Mouse (Mus musculus): Measurements from ENCODE around the gene Adprhl2. TPM values are rescaled to one million over a fixed set of nuclear protein-coding genes. Genes with fewer than 3 reads are reported as not detected.
A peak's percentile ranks its signal among the peaks of the same experiment; 100 is the strongest.

The Adprhl2 gene
- 64.5 and 65.2 TPM in 2 replicates for polyA plus RNA-seq (2015; fragmentation: Nextera tagmentation; extraction: Ambion mirVana)

GRCm38 (mm10) chr4:126321111-126321853, at the start of gene Adprhl2:
TSS of gene Adprhl2 (minus strand) at chr4:126321703.
- Histone ChIP-seq H3K4me3 (replicated peaks; ENCODE audit: low read depth, low read length) (peak within 1 kb of the TSS; percentile 85), H3K36me3 (ENCODE audit: insufficient read depth, low read length) (peaks cover 19% of the 10 kb centered on the region), H3K27ac (peak within 1 kb of the TSS; percentile 77), H3K9me3 (replicated peaks; ENCODE audit: low read length) (no peaks in the 10 kb centered on the region), H3K4me1 (replicated peaks; ENCODE audit: insufficient read depth, low read length) (peaks cover 13% of the 10 kb centered on the region; the same call in 1 of the 2 replicates), H3K4me2 (ENCODE audit: low read length) (peak within 1 kb of the TSS; percentile 84), H3K9ac (ENCODE audit: low read depth, low read length) (peak within 1 kb of the TSS; percentile 79), H3K27me3 (ENCODE audit: insufficient read depth, low read length) (no peaks in the 10 kb centered on the region)
- peak; percentile 100 for TF ChIP-seq CTCF (IDR thresholded peaks at IDR 0.05; ENCODE audit: low read depth)
- ATAC-seq (replicated peaks; ENCODE audit: low FRiP score, low read depth) (peak; percentile 78), DNase-seq (ENCODE audit: low spot score) (peak; percentile 97)
- WGBS, result under 1% methylated on average over 78 of the region's 80 CpGs

GRCm38 (mm10) chr4:126360069-126360468, 38.6 kb upstream of the Adprhl2 start:
- Histone ChIP-seq H3K4me1 (replicated peaks; ENCODE audit: insufficient read depth, low read length) (no peaks in the 10 kb centered on the region), H3K4me2 (ENCODE audit: low read length) (no peak overlapping the region), H3K4me3 (replicated peaks; ENCODE audit: low read depth, low read length) (no peak overlapping the region), H3K27ac (no peak overlapping the region), H3K27me3 (ENCODE audit: insufficient read depth, low read length) (no peaks in the 10 kb centered on the region), H3K9me3 (replicated peaks; ENCODE audit: low read length) (no peaks in the 10 kb centered on the region), H3K36me3 (ENCODE audit: insufficient read depth, low read length) (peaks cover 13% of the 10 kb centered on the region; the same call in 1 of the 2 replicates), H3K9ac (ENCODE audit: low read depth, low read length) (no peak overlapping the region)
- TF ChIP-seq CTCF (IDR thresholded peaks at IDR 0.05; ENCODE audit: low read depth), result no peak
- WGBS, result 92% methylated on average over 1 of the region's 1 CpGs
- DNase-seq (ENCODE audit: low spot score), result no peak
- no peak for ATAC-seq (replicated peaks; ENCODE audit: low FRiP score, low read depth)

GRCm38 (mm10) chr4:126343451-126343850, 21.9 kb upstream of the Adprhl2 start:
- no peak overlapping the region for H3K4me3 ChIP-seq (replicated peaks; ENCODE audit: low read depth, low read length)
- H3K27ac ChIP-seq, result no peak overlapping the region
- no peak overlapping the region for H3K9ac ChIP-seq (ENCODE audit: low read depth, low read length)
- no peak for TF ChIP-seq CTCF (IDR thresholded peaks at IDR 0.05; ENCODE audit: low read depth)
- no peaks in the 10 kb centered on the region for H3K9me3 ChIP-seq (replicated peaks; ENCODE audit: low read length)
- 0 out of 2 replicates have a peak, but pooled peaks cover 6% of the 10 kb centered on the region for H3K36me3 ChIP-seq (ENCODE audit: insufficient read depth, low read length)
- H3K27me3 ChIP-seq (ENCODE audit: insufficient read depth, low read length), result no peaks in the 10 kb centered on the region
- WGBS, result 72% methylated on average over 4 of the region's 4 CpGs
- no peak for DNase-seq (ENCODE audit: low spot score)
- no peak for ATAC-seq (replicated peaks; ENCODE audit: low FRiP score, low read depth)
- no peak overlapping the region for H3K4me2 ChIP-seq (ENCODE audit: low read length)
- no peaks in the 10 kb centered on the region for H3K4me1 ChIP-seq (replicated peaks; ENCODE audit: insufficient read depth, low read length)

GRCm38 (mm10) chr4:126339461-126339860, 18.0 kb upstream of the Adprhl2 start:
- no peak overlapping the region for H3K4me2 ChIP-seq (ENCODE audit: low read length)

GRCm38 (mm10) chr4:126332358-126332757, 10.9 kb upstream of the Adprhl2 start:
- H3K4me2 ChIP-seq (ENCODE audit: low read length), result no peak overlapping the region
- TF ChIP-seq CTCF (IDR thresholded peaks at IDR 0.05; ENCODE audit: low read depth), result peak; percentile 55; the same call in 1 of the 2 replicates
- H3K27me3 ChIP-seq (ENCODE audit: insufficient read depth, low read length), result no peaks in the 10 kb centered on the region
- peak; percentile 15 for DNase-seq (ENCODE audit: low spot score)
- H3K27ac ChIP-seq, result no peak overlapping the region
- H3K36me3 ChIP-seq (ENCODE audit: insufficient read depth, low read length), result no peaks in the 10 kb centered on the region
- H3K9me3 ChIP-seq (replicated peaks; ENCODE audit: low read length), result no peaks in the 10 kb centered on the region
- H3K4me1 ChIP-seq (replicated peaks; ENCODE audit: insufficient read depth, low read length), result no peaks in the 10 kb centered on the region
- WGBS, result 52% methylated on average over 3 of the region's 3 CpGs
- no peak overlapping the region for H3K4me3 ChIP-seq (replicated peaks; ENCODE audit: low read depth, low read length)
- ATAC-seq (replicated peaks; ENCODE audit: low FRiP score, low read depth), result no peak
- no peak overlapping the region for H3K9ac ChIP-seq (ENCODE audit: low read depth, low read length)

More at GRCm38 (mm10) chr4:126339461-126339860, 18.0 kb upstream of the Adprhl2 start:
- WGBS, result 47% methylated on average over 4 of the region's 4 CpGs
- H3K9ac ChIP-seq (ENCODE audit: low read depth, low read length), result no peak overlapping the region
- DNase-seq (ENCODE audit: low spot score), result no peak
- H3K36me3 ChIP-seq (ENCODE audit: insufficient read depth, low read length), result no peaks in the 10 kb centered on the region
- ATAC-seq (replicated peaks; ENCODE audit: low FRiP score, low read depth), result no peak
- TF ChIP-seq CTCF (IDR thresholded peaks at IDR 0.05; ENCODE audit: low read depth), result no peak
- no peaks in the 10 kb centered on the region for H3K27me3 ChIP-seq (ENCODE audit: insufficient read depth, low read length)
- no peak overlapping the region for H3K27ac ChIP-seq
- H3K9me3 ChIP-seq (replicated peaks; ENCODE audit: low read length), result no peaks in the 10 kb centered on the region
- no peaks in the 10 kb centered on the region for H3K4me1 ChIP-seq (replicated peaks; ENCODE audit: insufficient read depth, low read length)
- H3K4me3 ChIP-seq (replicated peaks; ENCODE audit: low read depth, low read length), result no peak overlapping the region

- Histone ChIP-seq H3K4me3 (replicated peaks; ENCODE audit: low read depth, low read length) (no peak overlapping the region), H3K9ac (ENCODE audit: low read depth, low read length) (no peak overlapping the region), H3K4me2 (ENCODE audit: low read length) (no peak overlapping the region), H3K4me1 (replicated peaks; ENCODE audit: insufficient read depth, low read length) (no peaks in the 10 kb centered on the region), H3K27ac (no peak overlapping the region), H3K27me3 (ENCODE audit: insufficient read depth, low read length) (no peaks in the 10 kb centered on the region), H3K36me3 (ENCODE audit: insufficient read depth, low read length) (no peaks in the 10 kb centered on the region), H3K9me3 (replicated peaks; ENCODE audit: low read length) (no peaks in the 10 kb centered on the region)
- 70% methylated on average over 1 of the region's 1 CpGs for WGBS
- DNase-seq (ENCODE audit: low spot score), result no peak
- ATAC-seq (replicated peaks; ENCODE audit: low FRiP score, low read depth), result no peak
- no peak for TF ChIP-seq CTCF (IDR thresholded peaks at IDR 0.05; ENCODE audit: low read depth)
Measured at GRCm38 (mm10) chr4:126331751-126332150, 10.2 kb upstream of the Adprhl2 start.

All from kidney, postnatal 0 days (tissue).